Mouse (Mus musculus): ENCODE measurements at regions not wholly inside any gene's neighbourhood (a gene's known extent, or its start where the extent isn't known, plus 50 kb on each side); places are given as distances from the start of the nearest gene placed in this dataset.

- TF ChIP-seq CTCF (IDR thresholded peaks at IDR 0.05; ENCODE audit: low read depth, low read length), result no peak
- TF ChIP-seq POLR2A (IDR thresholded peaks at IDR 0.05; ENCODE audit: insufficient read depth, low read length), result no peak
Measured at GRCm38 (mm10) chr16:76498233-76498632, 124.6 kb upstream of the Nrip1 start.
